Mouse (Mus musculus) MEL (cell line): ENCODE measurements around the gene Zzz3. TPM values are rescaled to one million over a fixed set of nuclear protein-coding genes. Genes with fewer than 3 reads are reported as not detected.

Source experiments
- DNase-seq: peaks from one replicate; pipeline ENCODE4 v3.0.0; 2011; ENCODE audit warnings: low read depth, low spot score
- H3K27ac ChIP-seq: 2 replicates; pipeline ENCODE4 v1.5.1; 2012; ENCODE audit warnings: low read depth, mild to moderate bottlenecking, control low read depth, low read length, moderate library complexity; ENCODE audit not compliant: control insufficient read depth
- H3K27me3 ChIP-seq, 2 experiments: fragments of 150-350 bp in 1 of 2; sonication (generic) in 1 of 2; 2 replicates each; pipeline ENCODE4 v1.6.1; 2012; ENCODE audit warnings: low read length in 2 of 2, mild to moderate bottlenecking in 2 of 2, improper control_type of control experiment in 1 of 2, moderate library complexity in 1 of 2; ENCODE audit not compliant: insufficient read depth in 2 of 2, control insufficient read depth in 1 of 2
- H3K36me3 ChIP-seq, 2 experiments: 2 replicates each; pipeline ENCODE4 v1.6.1; 2012 to 2014; ENCODE audit warnings: low read length in 2 of 2, improper control_type of control experiment in 1 of 2, inconsistent platforms in 1 of 2, mild to moderate bottlenecking in 1 of 2; ENCODE audit not compliant: insufficient read depth in 2 of 2, control insufficient read depth in 1 of 2
- H3K4me1 ChIP-seq, 2 experiments: fragments of 150-350 bp in 1 of 2; sonication (generic) in 1 of 2; 2 replicates each; pipeline ENCODE4 v1.6.1; 2012; ENCODE audit warnings: low read length in 2 of 2, improper control_type of control experiment in 1 of 2, mild to moderate bottlenecking in 1 of 2; ENCODE audit not compliant: insufficient read depth in 2 of 2, control insufficient read depth in 1 of 2
- H3K4me3 ChIP-seq, 2 experiments: fragments of 150-350 bp in 1 of 2; sonication (generic) in 1 of 2; 2 replicates each; pipeline ENCODE4 v1.5.1; 2012; ENCODE audit warnings: low read depth in 2 of 2, low read length in 2 of 2, mild to moderate bottlenecking in 2 of 2, moderate library complexity in 2 of 2, control low read depth in 1 of 2, improper control_type of control experiment in 1 of 2; ENCODE audit not compliant: control insufficient read depth in 1 of 2, insufficient read depth in 1 of 2
- H3K79me2 ChIP-seq: 2 replicates; pipeline ENCODE4 v1.6.1; 2012; ENCODE audit warnings: mild to moderate bottlenecking, low read length, moderate library complexity; ENCODE audit not compliant: control insufficient read depth, poor library complexity, insufficient read depth
- H3K9ac ChIP-seq: 2 replicates; pipeline ENCODE4 v1.6.1; 2012; ENCODE audit warnings: low read depth, mild to moderate bottlenecking, control low read depth, low read length, moderate library complexity; ENCODE audit not compliant: control insufficient read depth, poor library complexity, severe bottlenecking
- H3K9me3 ChIP-seq: fragments of 150-350 bp; sonication (generic); replicated peaks from 2 replicates; pipeline ENCODE4 v1.6.1; 2012; ENCODE audit warnings: mild to moderate bottlenecking, low read length, improper control_type of control experiment, moderate library complexity; ENCODE audit not compliant: insufficient read depth
- BHLHE40 ChIP-seq: IDR thresholded peaks from 2 replicates; pipeline ENCODE4 v1.6.1; 2012; ENCODE audit warnings: low read depth, mild to moderate bottlenecking, inconsistent platforms, low read length, improper control_type of control experiment, borderline replicate concordance
- CTCF ChIP-seq, 3 experiments: IDR thresholded peaks in 2 of 3; conservative IDR thresholded peaks in 1 of 3; 2 replicates each; pipeline ENCODE4 v1.5.1; 2011 to 2012; ENCODE audit warnings: low read length in 3 of 3, low read depth in 2 of 3, mild to moderate bottlenecking in 2 of 3, improper control_type of control experiment in 1 of 3, inconsistent platforms in 1 of 3, mixed read lengths in 1 of 3, moderate library complexity in 1 of 3; ENCODE audit not compliant: control insufficient read depth in 1 of 3, insufficient read depth in 1 of 3, poor library complexity in 1 of 3, severe bottlenecking in 1 of 3
- E2F4 ChIP-seq: IDR thresholded peaks from 2 replicates; pipeline ENCODE4 v1.6.1; 2011; ENCODE audit warnings: low read depth, low read length, improper control_type of control experiment, borderline replicate concordance
- ELF1 ChIP-seq: IDR thresholded peaks from 2 replicates; pipeline ENCODE4 v1.6.1; 2014; ENCODE audit warnings: low read depth, mild to moderate bottlenecking, inconsistent platforms, low read length, improper control_type of control experiment, moderate library complexity
- GABPA ChIP-seq: IDR thresholded peaks from 2 replicates; pipeline ENCODE4 v1.6.1; 2012; ENCODE audit warnings: low read depth, mild to moderate bottlenecking, inconsistent platforms, low read length, improper control_type of control experiment, moderate library complexity
- GATA1 ChIP-seq: IDR thresholded peaks from 2 replicates; pipeline ENCODE4 v1.6.1; 2011; ENCODE audit warnings: low read depth, low read length, improper control_type of control experiment
- HCFC1 ChIP-seq: IDR thresholded peaks from 2 replicates; pipeline ENCODE4 v1.6.1; 2012; ENCODE audit warnings: low read depth, mild to moderate bottlenecking, inconsistent platforms, low read length, improper control_type of control experiment, moderate library complexity
- JUND ChIP-seq: IDR thresholded peaks from 2 replicates; pipeline ENCODE4 v1.6.1; 2011; ENCODE audit warnings: low read depth, mild to moderate bottlenecking, improper control_type of control experiment, low read length
- KAT2A ChIP-seq: conservative IDR thresholded peaks from 2 replicates; pipeline ENCODE4 v1.6.1; 2012; ENCODE audit warnings: low read depth, low read length, improper control_type of control experiment, inconsistent platforms
- MAX ChIP-seq: IDR thresholded peaks from 2 replicates; pipeline ENCODE4 v1.6.1; 2011; ENCODE audit warnings: low read length, improper control_type of control experiment
- MAZ ChIP-seq: IDR thresholded peaks from 2 replicates; pipeline ENCODE4 v1.6.1; 2012; ENCODE audit warnings: low read depth, mild to moderate bottlenecking, inconsistent platforms, low read length, improper control_type of control experiment
- MEF2A ChIP-seq: IDR thresholded peaks from 2 replicates; pipeline ENCODE4 v1.6.1; 2014; ENCODE audit warnings: low read depth, mild to moderate bottlenecking, inconsistent platforms, low read length, improper control_type of control experiment; ENCODE audit not compliant: poor library complexity, insufficient replicate concordance, severe bottlenecking; ENCODE audit errors: extremely low read depth
- MYB ChIP-seq: IDR thresholded peaks from 2 replicates; pipeline ENCODE4 v1.6.1; 2011; ENCODE audit warnings: mild to moderate bottlenecking, low read depth, low read length, improper control_type of control experiment
- MYC ChIP-seq: IDR thresholded peaks from 2 replicates; pipeline ENCODE4 v1.6.1; 2011; ENCODE audit warnings: low read depth, mild to moderate bottlenecking, low read length, improper control_type of control experiment, moderate library complexity
- NRF1 ChIP-seq: IDR thresholded peaks from 2 replicates; pipeline ENCODE4 v1.6.1; 2014; ENCODE audit warnings: low read depth, mild to moderate bottlenecking, inconsistent platforms, low read length, improper control_type of control experiment, moderate library complexity; ENCODE audit not compliant: poor library complexity, insufficient read depth, severe bottlenecking
- POLR2A ChIP-seq, 2 experiments: IDR thresholded peaks; 2 replicates each; pipeline ENCODE4 v1.6.1; 2011 to 2012; ENCODE audit warnings: low read length in 2 of 2, mild to moderate bottlenecking in 2 of 2, control low read depth in 1 of 2, improper control_type of control experiment in 1 of 2, low read depth in 1 of 2, moderate library complexity in 1 of 2; ENCODE audit not compliant: control insufficient read depth in 1 of 2, insufficient read depth in 1 of 2, poor library complexity in 1 of 2
- RAD21 ChIP-seq: IDR thresholded peaks from 2 replicates; pipeline ENCODE4 v1.6.1; 2011; ENCODE audit warnings: mild to moderate bottlenecking, low read depth, low read length, improper control_type of control experiment
- SMC3 ChIP-seq: IDR thresholded peaks from 2 replicates; pipeline ENCODE4 v1.6.1; 2011; ENCODE audit warnings: low read depth, low read length, improper control_type of control experiment
- TBP ChIP-seq: IDR thresholded peaks from 2 replicates; pipeline ENCODE4 v1.8.0; 2011; ENCODE audit warnings: low read depth, low read length, improper control_type of control experiment
- UBTF ChIP-seq: IDR thresholded peaks from 2 replicates; pipeline ENCODE4 v1.6.1; 2012; ENCODE audit warnings: low read depth, mild to moderate bottlenecking, inconsistent platforms, low read length, improper control_type of control experiment, moderate library complexity, borderline replicate concordance; ENCODE audit not compliant: insufficient read depth
- USF1 ChIP-seq: IDR thresholded peaks from 2 replicates; pipeline ENCODE4 v1.6.1; 2014; ENCODE audit warnings: low read depth, mild to moderate bottlenecking, inconsistent platforms, low read length, improper control_type of control experiment, moderate library complexity
- USF2 ChIP-seq, 2 experiments: IDR thresholded peaks; 2 replicates each; pipeline ENCODE4 v1.6.1; 2011 to 2012; ENCODE audit warnings: improper control_type of control experiment in 2 of 2, low read length in 2 of 2, borderline replicate concordance in 1 of 2, inconsistent platforms in 1 of 2, low read depth in 1 of 2, mild to moderate bottlenecking in 1 of 2; ENCODE audit not compliant: insufficient read depth in 1 of 2
- ZC3H11A ChIP-seq: IDR thresholded peaks from 2 replicates; pipeline ENCODE4 v1.6.1; 2012; ENCODE audit warnings: low read depth, mild to moderate bottlenecking, inconsistent platforms, low read length, improper control_type of control experiment
- ZKSCAN1 ChIP-seq: IDR thresholded peaks from 2 replicates; pipeline ENCODE4 v1.6.1; 2012; ENCODE audit warnings: low read depth, mild to moderate bottlenecking, inconsistent platforms, low read length, improper control_type of control experiment, moderate library complexity
- ZNF384 ChIP-seq: IDR thresholded peaks from 2 replicates; pipeline ENCODE4 v1.6.1; 2012; ENCODE audit warnings: low read depth, mild to moderate bottlenecking, inconsistent platforms, low read length, improper control_type of control experiment
- polyA plus RNA-seq, 2 experiments: library from polyadenylated mRNA; stranded (reverse) in 1 of 2; unstranded in 1 of 2; fragments of >175 nt in 1 of 2; fragments of >200 nt in 1 of 2; gene quantifications; 2 replicates each; pipeline versions ENCODE4 v1.2.1 to v1.2.4; 2012; ENCODE audit warnings: low replicate concordance in 2 of 2, low read depth in 1 of 2; ENCODE audit not compliant: insufficient read length in 2 of 2, insufficient read depth in 1 of 2, missing spikeins in 1 of 2
- total RNA-seq: library from RNA; depleted of rRNA; stranded (reverse); fragments of 300-350 nt; gene quantifications from 2 replicates; pipeline ENCODE4 v1.2.3, GENCODE M21; 2012

Gene Zzz3
- total and polyA plus RNA-seq, 3 experiments: 46.1 to 507 (median 53.7) TPM

- no peak for DNase-seq
- TF ChIP-seq MAX (no peak), USF2 (IDR thresholded peaks at IDR 0.05; ENCODE audit: borderline replicate concordance in 1 of 2, insufficient read depth in 1 of 2, low read depth in 1 of 2, low read length in 2 of 2) (no peak), CTCF (IDR thresholded peaks at IDR 0.05 in 2 of 3, conservative IDR thresholded peaks at IDR 0.05 in 1 of 3; ENCODE audit: control insufficient read depth in 1 of 3, insufficient read depth in 1 of 3, low read depth in 2 of 3, low read length in 3 of 3, poor library complexity in 1 of 3, severe bottlenecking in 1 of 3) (no peak), BHLHE40 (no peak), NRF1 (no peak), ELF1 (no peak), MYC (no peak), UBTF (no peak), E2F4 (no peak), KAT2A (no peak), SMC3 (no peak), TBP (no peak), MYB (no peak), ZC3H11A (no peak), USF1 (no peak), GATA1 (no peak), POLR2A (IDR thresholded peaks at IDR 0.05; ENCODE audit: control insufficient read depth in 1 of 2, insufficient read depth in 1 of 2, low read depth in 1 of 2, low read length in 2 of 2, poor library complexity in 1 of 2) (no peak)
- Histone ChIP-seq H3K9me3 (no peaks in the 10 kb centered on the region), H3K27ac (no peak overlapping the region), H3K36me3 (peaks cover 2 to 9% of the 10 kb centered on the region in 2 experiments; a peak in 3 of 4 replicates), H3K4me3 (no peak overlapping the region), H3K27me3 (no peaks in the 10 kb centered on the region), H3K79me2 (peaks cover 60% of the 10 kb centered on the region), H3K4me1 (peaks cover 5 to 8% of the 10 kb centered on the region in 2 experiments), H3K9ac (no peak overlapping the region)
These were observed 43.0 kb upstream of the Zzz3 start for GRCm38 (mm10) chr3:152352289-152352688.

- Histone ChIP-seq H3K4me1 (peaks cover 0 to 5% of the 10 kb centered on the region in 2 experiments; a peak in 2 of 4 replicates), H3K27me3 (no peaks in the 10 kb centered on the region), H3K27ac (no peak overlapping the region), H3K9ac (no peak overlapping the region), H3K4me3 (no peak overlapping the region), H3K36me3 (peaks cover 4 to 10% of the 10 kb centered on the region in 2 experiments), H3K9me3 (no peaks in the 10 kb centered on the region), H3K79me2 (peaks cover 51% of the 10 kb centered on the region)
- no peak for DNase-seq
- TF ChIP-seq GABPA: no peak
- no peak for TF ChIP-seq UBTF
- no peak for TF ChIP-seq MEF2A
- TF ChIP-seq ZNF384: no peak
- no peak for TF ChIP-seq RAD21
- no peak for TF ChIP-seq BHLHE40
- TF ChIP-seq HCFC1: no peak
- no peak for TF ChIP-seq MYB
- no peak for TF ChIP-seq ZKSCAN1
- no peak for TF ChIP-seq USF1
- TF ChIP-seq JUND: no peak
- TF ChIP-seq ELF1: no peak
- no peak for TF ChIP-seq MAZ
These were observed 41.7 kb upstream of the Zzz3 start for GRCm38 (mm10) chr3:152353434-152354177.
